Mouse (Mus musculus) G1E (cell line): ENCODE measurements at regions not wholly inside any gene's neighbourhood (a gene's known extent, or its start where the extent isn't known, plus 50 kb on each side); places are given as distances from the start of the nearest gene placed in this dataset.

Source experiments
- ATAC-seq: 2 replicates; pipeline ENCODE4 v1.8.0; 2016; ENCODE audit warnings: mild to moderate bottlenecking; ENCODE audit not compliant: insufficient number of reproducible peaks, poor library complexity, low FRiP score, severe bottlenecking; ENCODE audit errors: extremely low read depth
- DNase-seq: peaks from one replicate; pipeline ENCODE4 v3.0.0; 2012; ENCODE audit warnings: low spot score
- H3K27me3 ChIP-seq: 2 replicates; pipeline ENCODE4 v1.6.1; 2012; ENCODE audit warnings: mild to moderate bottlenecking, low read length, inconsistent platforms; ENCODE audit not compliant: insufficient read depth
- H3K36me3 ChIP-seq: replicated peaks from 2 replicates; pipeline ENCODE3; 2012; ENCODE audit warnings: mild to moderate bottlenecking, inconsistent platforms
- H3K4me1 ChIP-seq: 2 replicates; pipeline ENCODE4 v1.6.1; 2012; ENCODE audit warnings: low read depth, low read length, inconsistent platforms, mixed read lengths; ENCODE audit not compliant: insufficient read depth
- H3K4me3 ChIP-seq: 2 replicates; pipeline ENCODE4 v1.5.1; 2012; ENCODE audit warnings: low read depth, mild to moderate bottlenecking, inconsistent platforms, low read length, moderate library complexity, mixed read lengths
- H3K9me3 ChIP-seq: replicated peaks from 2 replicates; pipeline ENCODE4 v1.6.1; 2012; ENCODE audit warnings: inconsistent platforms
- CTCF ChIP-seq: IDR thresholded peaks from 2 replicates; pipeline ENCODE4 v1.5.1; 2012; ENCODE audit warnings: low read depth, low read length, inconsistent platforms, mixed read lengths
- GATA1 ChIP-seq: IDR thresholded peaks from 2 replicates; pipeline ENCODE4 v1.6.1; 2012; ENCODE audit warnings: borderline replicate concordance, low read length, inconsistent platforms, mixed read lengths
- GATA2 ChIP-seq: IDR thresholded peaks from 2 replicates; pipeline ENCODE4 v1.6.1; 2012; ENCODE audit warnings: low read depth, low read length, inconsistent platforms, borderline replicate concordance
- POLR2AphosphoS5 ChIP-seq: IDR thresholded peaks from 2 replicates; pipeline ENCODE4 v1.6.1; 2012; ENCODE audit warnings: low read depth, low read length, inconsistent platforms; ENCODE audit not compliant: insufficient replicate concordance
- TAL1 ChIP-seq: conservative IDR thresholded peaks from 2 replicates; pipeline ENCODE4 v1.6.1; 2012; ENCODE audit warnings: low read depth, low read length, inconsistent platforms, mixed read lengths

GRCm38 (mm10) chr14:48579985-48580384, 93.6 kb downstream of the Otx2 start:
- Histone ChIP-seq H3K27me3 (no peaks in the 10 kb centered on the region), H3K36me3 (no peaks in the 10 kb centered on the region), H3K4me3 (no peak overlapping the region; the same call in 1 of the 2 replicates), H3K4me1 (peaks cover 16% of the 10 kb centered on the region), H3K9me3 (no peaks in the 10 kb centered on the region)
- peak; percentile 57 for ATAC-seq
- peak; percentile 22 for DNase-seq
- TF ChIP-seq GATA2 (no peak), CTCF (no peak), GATA1 (no peak), TAL1 (no peak), POLR2AphosphoS5 (no peak)
